Mouse (Mus musculus): Measurements from ENCODE around the gene Gcsh.

The Gcsh gene

GRCm38 (mm10) chr8:116969531-116969930 lies 23.8 kb downstream of the Gcsh start:
- H3K4me3 ChIP-seq (replicated peaks; ENCODE audit: low read length) = no peak overlapping the region
- peaks cover 43% of the 10 kb centered on the region for H3K4me1 ChIP-seq (replicated peaks; ENCODE audit: low read depth, low read length)
- H3K27me3 ChIP-seq (ENCODE audit: insufficient read depth, low read length) = no peaks in the 10 kb centered on the region
- no peaks in the 10 kb centered on the region for H3K36me3 ChIP-seq (ENCODE audit: insufficient read depth, low read length)
- no peaks in the 10 kb centered on the region for H3K9me3 ChIP-seq (ENCODE audit: low read length)
- TF ChIP-seq CTCF (conservative IDR thresholded peaks at IDR 0.05; ENCODE audit: low read length) = no peak
- TF ChIP-seq NANOG (IDR thresholded peaks at IDR 0.05; ENCODE audit: borderline replicate concordance, low read length) = no peak
- no peak for TF ChIP-seq POU5F1 (IDR thresholded peaks at IDR 0.05; ENCODE audit: borderline replicate concordance, low read length)

GRCm38 (mm10) chr8:116954415-116954814 lies 38.9 kb downstream of the Gcsh start:
- peaks cover 82% of the 10 kb centered on the region for H3K36me3 ChIP-seq (ENCODE audit: insufficient read depth, low read length)
- TF ChIP-seq POU5F1 (IDR thresholded peaks at IDR 0.05; ENCODE audit: borderline replicate concordance, low read length) (no peak), CTCF (conservative IDR thresholded peaks at IDR 0.05; ENCODE audit: low read length) (no peak), NANOG (IDR thresholded peaks at IDR 0.05; ENCODE audit: borderline replicate concordance, low read length) (no peak)
- no peak overlapping the region for H3K4me3 ChIP-seq (replicated peaks; ENCODE audit: low read length)
- no peaks in the 10 kb centered on the region for H3K9me3 ChIP-seq (ENCODE audit: low read length)
- no peaks in the 10 kb centered on the region for H3K27me3 ChIP-seq (ENCODE audit: insufficient read depth, low read length)
- H3K4me1 ChIP-seq (replicated peaks; ENCODE audit: low read depth, low read length) = peaks cover 57% of the 10 kb centered on the region

- peaks cover 58% of the 10 kb centered on the region for H3K4me1 ChIP-seq (replicated peaks; ENCODE audit: low read depth, low read length)
- no peak overlapping the region for H3K4me3 ChIP-seq (replicated peaks; ENCODE audit: low read length)
- no peaks in the 10 kb centered on the region for H3K9me3 ChIP-seq (ENCODE audit: low read length)
- TF ChIP-seq CTCF (conservative IDR thresholded peaks at IDR 0.05; ENCODE audit: low read length) (no peak), NANOG (IDR thresholded peaks at IDR 0.05; ENCODE audit: borderline replicate concordance, low read length) (no peak), POU5F1 (IDR thresholded peaks at IDR 0.05; ENCODE audit: borderline replicate concordance, low read length) (no peak)
- no peaks in the 10 kb centered on the region for H3K27me3 ChIP-seq (ENCODE audit: insufficient read depth, low read length)
- H3K36me3 ChIP-seq (ENCODE audit: insufficient read depth, low read length) = peaks cover 67% of the 10 kb centered on the region
Observed at GRCm38 (mm10) chr8:116952428-116952827, 40.9 kb downstream of the Gcsh start.

- H3K4me3 ChIP-seq (replicated peaks; ENCODE audit: low read length) = no peak overlapping the region
- H3K9me3 ChIP-seq (ENCODE audit: low read length) = no peaks in the 10 kb centered on the region
- TF ChIP-seq POU5F1 (IDR thresholded peaks at IDR 0.05; ENCODE audit: borderline replicate concordance, low read length) (no peak), NANOG (IDR thresholded peaks at IDR 0.05; ENCODE audit: borderline replicate concordance, low read length) (no peak), CTCF (conservative IDR thresholded peaks at IDR 0.05; ENCODE audit: low read length) (no peak)
- peaks cover 63% of the 10 kb centered on the region for H3K4me1 ChIP-seq (replicated peaks; ENCODE audit: low read depth, low read length)
- H3K36me3 ChIP-seq (ENCODE audit: insufficient read depth, low read length) = peaks cover 60% of the 10 kb centered on the region
- H3K27me3 ChIP-seq (ENCODE audit: insufficient read depth, low read length) = no peaks in the 10 kb centered on the region
Observed at GRCm38 (mm10) chr8:116951778-116952177, 41.6 kb downstream of the Gcsh start.

- Histone ChIP-seq H3K4me1 (replicated peaks; ENCODE audit: low read depth, low read length) (peaks cover 67% of the 10 kb centered on the region), H3K27me3 (ENCODE audit: insufficient read depth, low read length) (no peaks in the 10 kb centered on the region), H3K36me3 (ENCODE audit: insufficient read depth, low read length) (peaks cover 56% of the 10 kb centered on the region), H3K9me3 (ENCODE audit: low read length) (no peaks in the 10 kb centered on the region), H3K4me3 (replicated peaks; ENCODE audit: low read length) (no peak overlapping the region)
- no peak for TF ChIP-seq POU5F1 (IDR thresholded peaks at IDR 0.05; ENCODE audit: borderline replicate concordance, low read length)
- TF ChIP-seq CTCF (conservative IDR thresholded peaks at IDR 0.05; ENCODE audit: low read length) = no peak
- TF ChIP-seq NANOG (IDR thresholded peaks at IDR 0.05; ENCODE audit: borderline replicate concordance, low read length) = no peak
Observed at GRCm38 (mm10) chr8:116951369-116951768, 42.0 kb downstream of the Gcsh start.

- H3K4me3 ChIP-seq (replicated peaks; ENCODE audit: low read length) = peak overlapping the region; percentile 45
- H3K4me1 ChIP-seq (replicated peaks; ENCODE audit: low read depth, low read length) = peaks cover 86% of the 10 kb centered on the region
- no peaks in the 10 kb centered on the region for H3K9me3 ChIP-seq (ENCODE audit: low read length)
- peaks cover 36% of the 10 kb centered on the region for H3K36me3 ChIP-seq (ENCODE audit: insufficient read depth, low read length)
- TF ChIP-seq CTCF (conservative IDR thresholded peaks at IDR 0.05; ENCODE audit: low read length) (no peak), POU5F1 (IDR thresholded peaks at IDR 0.05; ENCODE audit: borderline replicate concordance, low read length) (no peak), NANOG (IDR thresholded peaks at IDR 0.05; ENCODE audit: borderline replicate concordance, low read length) (no peak)
- no peaks in the 10 kb centered on the region for H3K27me3 ChIP-seq (ENCODE audit: insufficient read depth, low read length)
Observed at GRCm38 (mm10) chr8:116947589-116947988, 45.7 kb downstream of the Gcsh start.

GRCm38 (mm10) chr8:116946851-116947250 lies 46.5 kb downstream of the Gcsh start:
- Histone ChIP-seq H3K4me1 (replicated peaks; ENCODE audit: low read depth, low read length) (peaks cover 85% of the 10 kb centered on the region), H3K27me3 (ENCODE audit: insufficient read depth, low read length) (no peaks in the 10 kb centered on the region), H3K9me3 (ENCODE audit: low read length) (no peaks in the 10 kb centered on the region), H3K4me3 (replicated peaks; ENCODE audit: low read length) (peak overlapping the region; percentile 62), H3K36me3 (ENCODE audit: insufficient read depth, low read length) (peaks cover 29% of the 10 kb centered on the region)
- TF ChIP-seq NANOG (IDR thresholded peaks at IDR 0.05; ENCODE audit: borderline replicate concordance, low read length) (no peak), POU5F1 (IDR thresholded peaks at IDR 0.05; ENCODE audit: borderline replicate concordance, low read length) (no peak), CTCF (conservative IDR thresholded peaks at IDR 0.05; ENCODE audit: low read length) (no peak)

GRCm38 (mm10) chr8:116946268-116946838 lies 47.0 kb downstream of the Gcsh start:
- H3K9me3 ChIP-seq (ENCODE audit: low read length) = no peaks in the 10 kb centered on the region
- H3K27me3 ChIP-seq (ENCODE audit: insufficient read depth, low read length) = no peaks in the 10 kb centered on the region
- TF ChIP-seq POU5F1 (IDR thresholded peaks at IDR 0.05; ENCODE audit: borderline replicate concordance, low read length) (no peak), NANOG (IDR thresholded peaks at IDR 0.05; ENCODE audit: borderline replicate concordance, low read length) (no peak), CTCF (conservative IDR thresholded peaks at IDR 0.05; ENCODE audit: low read length) (no peak)
- peak overlapping the region; percentile 62 for H3K4me3 ChIP-seq (replicated peaks; ENCODE audit: low read length)
- peaks cover 29% of the 10 kb centered on the region for H3K36me3 ChIP-seq (ENCODE audit: insufficient read depth, low read length)
- peaks cover 82% of the 10 kb centered on the region for H3K4me1 ChIP-seq (replicated peaks; ENCODE audit: low read depth, low read length)

All from E14TG2a.4 (cell line).